Mouse (Mus musculus) cerebellum, adult 2 months (tissue): ENCODE data around the gene Sorcs1.

Experiments used
- CTCF ChIP-seq: fragments of 200-500 bp; IDR thresholded peaks from 2 replicates; pipeline ENCODE4 v1.5.1; 2011; ENCODE audit warnings: low read depth, mild to moderate bottlenecking, control low read depth, low read length, moderate library complexity, borderline replicate concordance; ENCODE audit not compliant: insufficient read depth
- POLR2A ChIP-seq: fragments of 200-500 bp; IDR thresholded peaks from 2 replicates; pipeline ENCODE4 v1.6.1; 2011; ENCODE audit warnings: low read length, control low read depth, borderline replicate concordance; ENCODE audit not compliant: insufficient read depth

DNA sequence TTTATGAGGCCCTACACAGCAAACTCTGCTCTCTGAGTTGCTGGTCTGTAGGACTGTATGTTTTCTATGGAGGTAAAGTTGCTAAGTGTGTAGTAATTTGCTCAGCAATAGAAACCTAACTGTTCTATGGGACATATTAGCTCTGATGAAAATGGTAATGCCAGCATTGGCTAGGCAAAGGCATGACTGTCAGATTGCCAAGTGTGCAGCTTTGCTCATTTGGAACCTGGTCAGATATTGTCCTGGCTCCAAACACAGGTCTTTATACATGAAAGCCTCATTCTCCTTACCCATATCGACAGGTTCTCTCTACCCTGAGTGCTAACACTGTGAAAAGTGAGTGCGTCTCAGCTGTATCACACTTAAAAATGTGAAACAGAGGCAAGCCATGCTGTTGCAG, 280.1 kb downstream of the Sorcs1 start:
- TF ChIP-seq CTCF = no peak
- no peak for TF ChIP-seq POLR2A
